Mouse (Mus musculus) adrenal gland, adult (tissue): Measurements from ENCODE around the gene Rnf187.

ENCODE experiments used
- DNase-seq, 2 experiments: peaks; one replicate each; pipeline ENCODE4 v3.0.0; 2022 to 2023; ENCODE audit warnings: low spot score in 1 of 2; ENCODE audit not compliant: inconsistent age in 2 of 2

Gene Rnf187

DNA sequence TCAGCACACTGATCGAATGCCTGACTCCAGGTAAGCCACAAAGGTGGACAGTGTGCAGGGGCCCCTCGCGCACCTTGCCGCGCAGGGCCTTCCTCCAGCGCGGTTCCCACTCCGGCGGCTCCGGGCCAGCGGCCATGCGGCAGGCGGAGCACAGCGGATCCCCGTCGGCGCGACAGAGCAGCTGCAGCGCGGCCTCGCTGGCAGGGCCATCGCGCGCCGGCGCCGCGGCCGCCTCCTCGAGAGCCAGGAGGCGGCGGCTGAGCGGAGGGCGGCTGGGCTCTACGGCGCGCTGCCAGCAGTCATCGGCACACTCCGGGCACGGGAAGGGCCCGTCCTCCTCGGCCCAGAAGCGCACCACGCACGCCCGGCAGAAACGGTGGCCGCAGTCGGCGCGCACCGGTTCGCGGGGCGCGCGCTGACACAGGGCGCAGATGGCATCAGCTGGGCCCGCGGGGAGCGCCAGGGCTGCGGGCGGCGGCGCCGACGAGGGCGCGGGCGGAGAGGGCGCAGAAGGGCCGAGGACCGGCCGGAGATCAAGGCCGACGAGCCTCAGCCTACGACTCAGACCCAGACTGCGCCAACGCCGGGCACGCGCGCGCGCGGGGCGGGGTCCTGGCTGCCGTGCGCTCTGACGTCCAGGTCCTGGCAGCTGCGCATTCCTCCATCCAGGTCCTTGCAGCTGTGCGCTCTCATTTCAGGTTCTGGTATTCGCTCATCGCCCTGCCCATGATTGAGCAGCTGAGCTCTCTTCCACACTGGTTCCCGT, at the start of gene Rnf187:
Gene Rnf187 (minus strand): TSS at position 595 of the 766 bp plus-strand sequence.
- DNase-seq, result peak; percentile 95 to 97

GRCm38 (mm10) chr11:58985299-58985917, 46.7 kb upstream of the Rnf187 start:
- DNase-seq, result peak; percentile 61 to 93

GRCm38 (mm10) chr11:58984657-58985056, 45.9 kb upstream of the Rnf187 start:
- no peak for DNase-seq

DNA sequence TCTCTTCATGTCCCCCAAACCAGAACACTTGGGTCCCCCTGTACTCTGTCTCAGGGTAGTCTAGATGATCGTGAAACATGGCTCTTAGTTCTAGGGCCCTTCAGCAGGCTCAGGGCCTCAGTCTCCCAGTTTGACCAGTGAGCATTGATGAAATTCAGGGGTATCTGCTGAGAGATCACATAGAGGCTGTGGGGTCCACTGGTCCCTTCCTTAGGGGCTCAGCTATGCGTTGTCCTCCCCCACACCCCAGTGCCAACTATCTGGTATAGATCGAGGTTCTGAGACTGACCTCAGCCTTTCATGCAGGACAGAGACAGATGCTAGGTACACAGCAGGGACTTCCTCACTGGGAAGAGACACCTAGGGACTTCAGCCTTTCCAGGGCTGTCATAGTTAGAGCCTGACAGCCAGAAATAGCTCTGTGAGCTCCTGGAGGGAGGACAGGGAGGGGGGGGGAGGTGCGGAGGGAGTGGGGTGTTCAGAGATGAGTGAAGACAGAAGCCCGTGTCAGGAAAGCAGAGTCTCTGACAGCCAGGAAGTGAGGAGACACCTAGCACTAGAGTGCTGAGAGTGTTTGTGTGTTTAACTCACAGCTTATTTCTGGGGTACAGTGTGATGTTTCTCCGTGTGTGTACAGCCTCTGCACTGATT, 45.1 kb upstream of the Rnf187 start:
- DNase-seq, result no peak

- no peak for DNase-seq
Measured at GRCm38 (mm10) chr11:58982471-58983097, 43.9 kb upstream of the Rnf187 start.

GRCm38 (mm10) chr11:58981541-58982447, 43.1 kb upstream of the Rnf187 start:
- DNase-seq, result peak; percentile 51 to 69

- DNase-seq, result no peak
Measured at GRCm38 (mm10) chr11:58980381-58980990, 41.8 kb upstream of the Rnf187 start.

- DNase-seq, result no peak
Measured at GRCm38 (mm10) chr11:58979661-58980060, 40.9 kb upstream of the Rnf187 start.

GRCm38 (mm10) chr11:58979183-58979582, 40.5 kb upstream of the Rnf187 start:
- no peak for DNase-seq

GRCm38 (mm10) chr11:58978706-58979030, 40.0 kb upstream of the Rnf187 start:
- DNase-seq, result peak in 1 of 2 experiments; percentile 78

DNA sequence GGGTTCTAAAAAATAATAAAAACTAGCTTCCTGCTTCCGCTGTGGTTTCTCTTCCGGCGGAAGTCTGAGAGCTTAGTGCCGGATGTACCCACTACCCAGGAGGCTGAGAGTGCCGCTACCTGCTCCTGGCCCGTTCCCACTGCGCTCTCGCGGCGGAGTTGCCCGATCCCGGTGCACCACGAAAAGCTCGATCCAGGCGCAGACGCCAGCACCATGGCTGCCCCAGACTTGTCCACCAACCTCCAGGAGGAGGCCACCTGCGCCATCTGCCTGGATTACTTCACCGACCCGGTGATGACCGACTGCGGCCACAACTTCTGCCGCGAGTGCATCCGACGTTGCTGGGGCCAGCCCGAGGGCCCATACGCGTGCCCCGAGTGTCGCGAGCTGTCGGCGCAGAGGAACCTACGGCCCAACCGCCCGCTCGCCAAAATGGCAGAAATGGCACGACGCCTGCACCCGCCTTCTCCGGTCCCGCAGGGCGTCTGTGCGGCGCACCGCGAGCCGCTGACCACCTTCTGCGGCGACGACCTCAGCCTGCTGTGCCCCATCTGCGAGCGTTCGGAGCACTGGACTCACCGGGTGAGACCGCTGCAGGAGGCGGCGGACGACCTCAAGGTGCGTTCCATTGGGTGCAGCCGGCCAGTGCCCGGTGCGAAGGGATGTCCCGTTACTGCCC, 39.5 kb upstream of the Rnf187 start, which contains the start of gene Trim11:
Gene Trim11 (plus strand): TSS at position 67 of the 679 bp plus-strand sequence.
- DNase-seq, result peak; percentile 73 to 90

GRCm38 (mm10) chr11:58977607-58978026, 38.9 kb upstream of the Rnf187 start:
- no peak for DNase-seq

- peak; percentile 46 to 76 for DNase-seq
Measured at GRCm38 (mm10) chr11:58977150-58977549, 38.4 kb upstream of the Rnf187 start.

GRCm38 (mm10) chr11:58974414-58974813, 35.7 kb upstream of the Rnf187 start:
- no peak for DNase-seq

GRCm38 (mm10) chr11:58971796-58972195, 33.1 kb upstream of the Rnf187 start:
- no peak for DNase-seq

GRCm38 (mm10) chr11:58970831-58971530, 32.3 kb upstream of the Rnf187 start:
- DNase-seq, result no peak

DNA sequence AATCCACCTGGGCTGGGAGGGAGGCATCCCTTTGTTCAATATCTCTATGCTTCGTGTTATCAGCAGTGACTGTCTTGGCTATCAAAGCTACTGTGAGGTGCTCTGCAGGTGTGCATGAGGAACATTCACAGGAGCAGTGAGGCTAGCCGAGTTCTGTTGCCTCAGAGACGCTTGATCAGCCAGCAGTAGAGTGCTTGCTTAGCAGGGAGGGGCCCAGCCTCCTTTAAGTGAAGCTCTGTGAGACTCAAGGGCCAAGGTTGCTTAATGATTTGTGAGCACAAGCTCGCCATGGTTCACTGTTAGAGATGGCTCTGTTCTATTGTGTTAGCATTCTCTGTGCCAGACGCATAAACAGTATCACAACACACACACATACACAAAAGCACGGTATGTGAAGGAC, 30.9 kb upstream of the Rnf187 start:
- no peak for DNase-seq

DNA sequence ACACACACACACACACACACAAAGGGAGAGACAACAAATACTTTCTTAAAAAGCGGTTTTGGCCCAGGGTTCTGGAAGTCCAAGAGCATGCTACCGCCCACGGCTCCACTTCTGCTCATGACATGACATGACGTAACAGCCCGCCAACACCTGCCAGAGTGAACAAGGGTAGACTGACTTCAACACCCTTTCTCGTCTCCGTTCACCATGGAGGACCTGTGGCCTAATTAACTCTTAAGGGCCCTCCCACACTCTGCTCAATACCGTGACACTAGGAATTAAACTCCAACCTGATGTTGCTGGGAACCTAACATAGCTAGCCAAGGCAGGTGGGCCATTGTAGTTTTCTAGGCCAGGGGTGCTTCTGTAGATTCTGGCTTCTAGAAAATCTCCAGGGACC, 30.3 kb upstream of the Rnf187 start:
- no peak for DNase-seq

DNA sequence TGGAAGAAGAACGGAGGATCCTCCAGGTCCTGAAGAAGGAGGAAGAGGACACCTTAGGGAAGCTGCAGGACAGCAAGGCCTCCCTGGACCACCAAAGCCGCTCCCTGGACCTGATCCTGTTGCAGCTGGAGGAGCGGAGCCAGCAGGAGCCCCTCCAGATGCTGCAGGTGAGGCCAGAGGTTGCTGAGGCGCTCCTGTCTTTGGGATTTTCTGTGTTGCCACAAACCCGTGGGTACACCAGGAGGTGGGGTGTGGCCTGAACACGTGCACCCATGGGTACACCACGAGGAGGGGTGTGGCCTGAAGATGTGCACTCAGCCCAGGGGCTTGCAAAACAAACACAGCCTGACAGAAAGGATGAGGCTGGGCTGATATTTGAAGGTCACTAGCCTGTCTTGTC, 29.8 kb upstream of the Rnf187 start:
- DNase-seq, result no peak
